Mouse (Mus musculus) CH12.LX (cell line): ENCODE data around the gene Eif3l. TPM values are rescaled to one million over a fixed set of nuclear protein-coding genes. Genes with fewer than 3 reads are reported as not detected.

ENCODE experiments used
- DNase-seq: peaks from one replicate; pipeline ENCODE4 v3.0.0-alpha.2; 2013; ENCODE audit errors: extremely low read depth
- H3K27ac ChIP-seq: 2 replicates; pipeline ENCODE4 v1.5.1; 2012; ENCODE audit warnings: low read depth, mild to moderate bottlenecking, control low read depth, moderate library complexity; ENCODE audit not compliant: insufficient read depth
- H3K27me3 ChIP-seq: replicated peaks from 2 replicates; pipeline ENCODE3; 2012; ENCODE audit warnings: inconsistent platforms
- H3K36me3 ChIP-seq, 2 experiments: replicated peaks in 1 of 2; 2 replicates each; pipeline versions ENCODE3 to v1.6.1; 2012; ENCODE audit warnings: inconsistent platforms in 1 of 2, low read length in 1 of 2, mild to moderate bottlenecking in 1 of 2, mixed read lengths in 1 of 2, moderate library complexity in 1 of 2; ENCODE audit not compliant: control insufficient read depth in 1 of 2, insufficient read depth in 1 of 2
- H3K4me1 ChIP-seq, 2 experiments: 2 replicates each; pipeline ENCODE4 v1.6.1; 2012; ENCODE audit warnings: inconsistent platforms in 1 of 2, moderate library complexity in 1 of 2; ENCODE audit not compliant: insufficient read depth in 2 of 2, control insufficient read depth in 1 of 2
- H3K4me2 ChIP-seq: 2 replicates; pipeline ENCODE4 v1.6.1; 2012; ENCODE audit warnings: low read depth, mild to moderate bottlenecking, control low read depth; ENCODE audit not compliant: poor library complexity, insufficient read depth, severe bottlenecking
- H3K4me3 ChIP-seq, 3 experiments: fragments of 150-350 bp in 1 of 3; sonication (generic) in 1 of 3; replicated peaks in 1 of 3; 2 replicates each; pipeline versions ENCODE3 to v1.5.1; 2011 to 2012; ENCODE audit warnings: low read depth in 2 of 3, low read length in 2 of 3, mild to moderate bottlenecking in 2 of 3, moderate library complexity in 2 of 3, control low read depth in 1 of 3, improper control_type of control experiment in 1 of 3, inconsistent platforms in 1 of 3, mixed read lengths in 1 of 3; ENCODE audit not compliant: poor library complexity in 1 of 3
- H3K79me2 ChIP-seq: replicated peaks from 2 replicates; pipeline ENCODE4 v1.6.1; 2012; ENCODE audit warnings: mild to moderate bottlenecking, moderate library complexity; ENCODE audit not compliant: control insufficient read depth, poor library complexity, insufficient read depth, severe bottlenecking; ENCODE audit errors: extremely low read depth
- H3K9ac ChIP-seq: 2 replicates; pipeline ENCODE4 v1.6.1; 2012; ENCODE audit warnings: low read depth, mild to moderate bottlenecking, control low read depth, moderate library complexity; ENCODE audit not compliant: insufficient read depth
- H3K9me3 ChIP-seq: replicated peaks from 2 replicates; pipeline ENCODE3; 2012; ENCODE audit warnings: low read length, inconsistent platforms, mixed read lengths
- CHD2 ChIP-seq: IDR thresholded peaks from 2 replicates; pipeline ENCODE4 v1.6.1; 2011; ENCODE audit warnings: low read length, improper control_type of control experiment
- E2F4 ChIP-seq: IDR thresholded peaks from 2 replicates; pipeline ENCODE4 v1.6.1; 2011; ENCODE audit warnings: low read depth, low read length, improper control_type of control experiment; ENCODE audit not compliant: insufficient replicate concordance
- ELF1 ChIP-seq: IDR thresholded peaks from 2 replicates; pipeline ENCODE4 v1.6.1; 2014; ENCODE audit warnings: low read depth, mild to moderate bottlenecking, inconsistent platforms, low read length, improper control_type of control experiment
- EP300 ChIP-seq: IDR thresholded peaks from 2 replicates; pipeline ENCODE4 v1.6.1; 2011; ENCODE audit warnings: low read length, improper control_type of control experiment
- HCFC1 ChIP-seq: IDR thresholded peaks from 2 replicates; pipeline ENCODE4 v1.6.1; 2012; ENCODE audit warnings: low read depth, mild to moderate bottlenecking, inconsistent platforms, low read length, improper control_type of control experiment
- IRF4 ChIP-seq: IDR thresholded peaks from 2 replicates; pipeline ENCODE4 v1.6.1; 2014; ENCODE audit warnings: low read depth, mild to moderate bottlenecking, inconsistent platforms, low read length, improper control_type of control experiment
- JUN ChIP-seq: IDR thresholded peaks from 2 replicates; pipeline ENCODE4 v1.6.1; 2011; ENCODE audit warnings: low read depth, mild to moderate bottlenecking, low read length, improper control_type of control experiment, moderate library complexity; ENCODE audit not compliant: insufficient read depth
- JUND ChIP-seq: conservative IDR thresholded peaks from 2 replicates; pipeline ENCODE4 v1.6.1; 2011; ENCODE audit warnings: low read depth, low read length, improper control_type of control experiment
- KAT2A ChIP-seq: IDR thresholded peaks from 2 replicates; pipeline ENCODE4 v1.6.1; 2012; ENCODE audit warnings: low read length, improper control_type of control experiment, inconsistent platforms; ENCODE audit not compliant: insufficient replicate concordance
- MAFK ChIP-seq: IDR thresholded peaks from 2 replicates; pipeline ENCODE4 v1.6.1; 2011; ENCODE audit warnings: low read length, improper control_type of control experiment; ENCODE audit not compliant: insufficient replicate concordance
- MAX ChIP-seq: IDR thresholded peaks from 2 replicates; pipeline ENCODE4 v1.6.1; 2011; ENCODE audit warnings: low read length, improper control_type of control experiment
- MEF2A ChIP-seq: IDR thresholded peaks from 2 replicates; pipeline ENCODE4 v1.6.1; 2014; ENCODE audit warnings: low read depth, mild to moderate bottlenecking, inconsistent platforms, low read length, improper control_type of control experiment, borderline replicate concordance
- NELFE ChIP-seq: IDR thresholded peaks from 2 replicates; pipeline ENCODE4 v1.6.1; 2011; ENCODE audit warnings: low read depth, low read length, improper control_type of control experiment
- NRF1 ChIP-seq: IDR thresholded peaks from 2 replicates; pipeline ENCODE4 v1.6.1; 2014; ENCODE audit warnings: low read depth, mild to moderate bottlenecking, inconsistent platforms, low read length, improper control_type of control experiment, moderate library complexity
- PAX5 ChIP-seq: IDR thresholded peaks from 2 replicates; pipeline ENCODE4 v1.6.1; 2012; ENCODE audit warnings: low read length, inconsistent platforms, mixed read lengths
- RAD21 ChIP-seq: IDR thresholded peaks from 2 replicates; pipeline ENCODE4 v1.6.1; 2011; ENCODE audit warnings: low read depth, mild to moderate bottlenecking, low read length, improper control_type of control experiment, moderate library complexity
- SIN3A ChIP-seq: IDR thresholded peaks from 2 replicates; pipeline ENCODE4 v1.6.1; 2012; ENCODE audit warnings: low read length, improper control_type of control experiment, inconsistent platforms
- TBP ChIP-seq: conservative IDR thresholded peaks from 2 replicates; pipeline ENCODE4 v1.6.1; 2011; ENCODE audit warnings: low read depth, low read length, improper control_type of control experiment
- USF1 ChIP-seq: IDR thresholded peaks from 2 replicates; pipeline ENCODE4 v1.6.1; 2014; ENCODE audit warnings: low read depth, mild to moderate bottlenecking, inconsistent platforms, low read length, improper control_type of control experiment
- ZC3H11A ChIP-seq: IDR thresholded peaks from 2 replicates; pipeline ENCODE4 v1.6.1; 2012; ENCODE audit warnings: low read depth, mild to moderate bottlenecking, inconsistent platforms, low read length, improper control_type of control experiment
- ZKSCAN1 ChIP-seq: IDR thresholded peaks from 2 replicates; pipeline ENCODE4 v1.6.1; 2012; ENCODE audit warnings: low read depth, inconsistent platforms, low read length, improper control_type of control experiment, borderline replicate concordance
- dilution Hi-C: fragments of 300-500 bp; cut with MboI; formaldehyde crosslinking; loops from 2 replicates; pipeline ENCODE4 v1.14.3; 2020; ENCODE audit warnings: low sequenced_read_pairs; ENCODE audit not compliant: extremely low pct_unique_long_range_greater_than_20kb, extremely low pct_ligation_motif_present
- in situ Hi-C: fragments of 300-500 bp; cut with MboI; formaldehyde crosslinking; loops from 3 replicates; pipeline ENCODE4 v1.14.3; 2019; ENCODE audit warnings: low sequenced_read_pairs, low pct_ligation_motif_present, low pct_unique_long_range_greater_than_20kb, mixed read lengths
- polyA plus RNA-seq: library from polyadenylated mRNA; unstranded; fragments of >175 nt; gene quantifications from 2 replicates; pipeline ENCODE4 v1.2.1, GENCODE M21; 2012; ENCODE audit warnings: low read depth; ENCODE audit not compliant: insufficient read length
- total RNA-seq, 2 experiments: library from RNA; depleted of rRNA; stranded (reverse); fragments of 300-350 nt in 1 of 2; fragments of >200 nt in 1 of 2; gene quantifications; 2 replicates each; pipeline ENCODE4 v1.2.3; 2012 to 2014

Eif3l gene
- total and polyA plus RNA-seq, 3 experiments, result 303 to 379 (median 323) TPM

DNA sequence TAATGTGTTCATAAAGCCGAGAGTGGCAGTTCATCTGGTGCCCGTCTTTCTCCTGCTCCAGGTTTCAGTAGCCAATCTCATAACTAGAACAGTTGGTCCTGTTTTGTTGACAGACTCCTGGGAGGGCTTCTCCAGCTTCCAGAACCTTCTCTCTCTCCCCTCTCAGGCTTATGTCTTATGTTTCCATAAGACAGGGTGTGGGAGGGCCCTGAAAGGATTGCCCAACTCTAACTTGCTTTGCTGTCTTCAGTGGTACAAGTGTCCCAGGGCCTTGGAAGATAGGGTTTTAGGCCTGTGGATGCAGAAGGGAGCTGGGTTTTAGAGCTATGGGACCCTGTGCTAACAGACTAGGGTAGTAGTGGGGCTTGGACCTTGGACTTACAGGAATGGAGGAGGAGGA, 35.5 kb downstream of the Eif3l start:
- no peak for DNase-seq
- in situ Hi-C loops (no loop called here), dilution Hi-C loops (no loop called here)
- TF ChIP-seq SIN3A (no peak), JUND (no peak), IRF4 (no peak), CHD2 (no peak), KAT2A (no peak), MEF2A (no peak), ELF1 (no peak), HCFC1 (no peak), E2F4 (no peak), NRF1 (no peak), TBP (no peak), USF1 (no peak)
- no peak overlapping the region for H3K27ac ChIP-seq
- peak overlapping the region; percentile 77 for H3K9ac ChIP-seq
- H3K79me2 ChIP-seq, result peaks cover 13% of the 10 kb centered on the region; the same call in 1 of the 2 replicates
- no peak overlapping the region for H3K4me3 ChIP-seq
- H3K4me1 ChIP-seq, result peaks cover 9 to 34% of the 10 kb centered on the region in 2 experiments
- no peaks in the 10 kb centered on the region for H3K9me3 ChIP-seq
- H3K27me3 ChIP-seq, result no peaks in the 10 kb centered on the region
- peaks cover 16 to 42% of the 10 kb centered on the region in 2 experiments for H3K36me3 ChIP-seq
- peak overlapping the region; percentile 96 for H3K4me2 ChIP-seq

DNA sequence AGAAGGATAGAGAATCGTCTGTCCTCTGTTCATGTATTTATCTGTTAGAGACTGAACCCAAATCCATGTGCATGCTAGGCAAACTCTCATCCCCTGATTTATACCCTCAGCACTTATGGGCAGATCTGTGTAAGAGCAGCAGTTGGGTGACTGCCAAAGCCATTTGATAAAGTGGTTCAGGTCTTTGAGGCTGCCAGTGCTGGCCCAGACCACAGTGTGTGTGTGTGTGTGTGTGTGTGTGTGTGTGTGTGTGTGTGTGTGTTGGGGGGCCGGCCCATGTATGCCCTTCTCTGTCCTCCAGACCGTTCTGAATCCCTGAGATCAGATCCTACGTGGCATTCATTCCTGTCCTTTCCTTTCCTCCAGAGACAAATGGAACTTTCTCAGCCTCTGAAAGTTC, 36.8 kb downstream of the Eif3l start:
- H3K36me3 ChIP-seq, result peaks cover 22 to 54% of the 10 kb centered on the region in 2 experiments
- no peaks in the 10 kb centered on the region for H3K9me3 ChIP-seq
- H3K27me3 ChIP-seq, result no peaks in the 10 kb centered on the region
- no peak overlapping the region for H3K27ac ChIP-seq
- in situ Hi-C loops (no loop called here), dilution Hi-C loops (no loop called here)
- H3K79me2 ChIP-seq, result peaks cover 13% of the 10 kb centered on the region; the same call in 1 of the 2 replicates
- DNase-seq, result no peak
- H3K4me3 ChIP-seq, result no peak overlapping the region
- peaks cover 7 to 34% of the 10 kb centered on the region in 2 experiments for H3K4me1 ChIP-seq
- H3K9ac ChIP-seq, result no peak overlapping the region
- H3K4me2 ChIP-seq, result no peak overlapping the region
- no peak for TF ChIP-seq RAD21
- no peak for TF ChIP-seq JUND
- no peak for TF ChIP-seq ZC3H11A
- TF ChIP-seq ZKSCAN1, result no peak
- no peak for TF ChIP-seq NELFE
- TF ChIP-seq MEF2A, result no peak
- no peak for TF ChIP-seq MAFK
- TF ChIP-seq EP300, result no peak
- no peak for TF ChIP-seq PAX5
- TF ChIP-seq NRF1, result no peak
- no peak for TF ChIP-seq JUN
- TF ChIP-seq MAX, result no peak
- TF ChIP-seq TBP, result no peak
- no peak for TF ChIP-seq CHD2
- TF ChIP-seq HCFC1, result no peak
